Mouse (Mus musculus) CD4-positive, CD25-positive, alpha-beta regulatory T cell, adult 4 months (primary cell): ENCODE data around the gene 4930430F08Rik. TPM values are rescaled to one million over a fixed set of nuclear protein-coding genes. Genes with fewer than 3 reads are reported as not detected.
"Not testable (repeated sequence)": the region's sequence is repeated elsewhere in the genome, so short reads cannot be mapped to it uniquely, and the experiment has no call there.

Experiments used
- ATAC-seq: one replicate; pipeline ENCODE4 v1.8.0; 2017
- polyA plus RNA-seq, 2 experiments: library from polyadenylated mRNA; unstranded; fragments of 100-300 nt; shearing (Covaris generic); gene quantifications; one replicate each; pipeline ENCODE4 v1.2.1; 2017

4930430F08Rik gene
- polyA plus RNA-seq = 10 to 100 TPM; 11.3 to 14.5 TPM

GRCm38 (mm10) chr10:100590323-100590722 is at the start of gene 4930430F08Rik, which contains the start of gene 1700017N19Rik:
TSS of gene 4930430F08Rik (minus strand) at chr10:100590423.
TSS of gene 1700017N19Rik (plus strand) at chr10:100590484.
- no peak for ATAC-seq

- peak; percentile 68 for ATAC-seq
These were observed 39.7 kb upstream of the 4930430F08Rik start for GRCm38 (mm10) chr10:100629762-100630438.

- ATAC-seq = no peak
These were observed 32.3 kb upstream of the 4930430F08Rik start for GRCm38 (mm10) chr10:100622494-100622893.

GRCm38 (mm10) chr10:100620040-100620439 is 29.8 kb upstream of the 4930430F08Rik start:
- no peak for ATAC-seq

- no peak for ATAC-seq
These were observed 29.3 kb upstream of the 4930430F08Rik start for GRCm38 (mm10) chr10:100619474-100619873.

- ATAC-seq = no peak
These were observed 27.1 kb upstream of the 4930430F08Rik start for GRCm38 (mm10) chr10:100617233-100617903.

- ATAC-seq = no peak
These were observed 14.0 kb upstream of the 4930430F08Rik start for GRCm38 (mm10) chr10:100604254-100604653.

GRCm38 (mm10) chr10:100603511-100603910 is 13.3 kb upstream of the 4930430F08Rik start:
- no peak for ATAC-seq

GRCm38 (mm10) chr10:100598339-100598738 is 8.1 kb upstream of the 4930430F08Rik start:
- ATAC-seq = no peak

GRCm38 (mm10) chr10:100588932-100589388 is 1.3 kb downstream of the 4930430F08Rik start:
- peak; percentile 94 for ATAC-seq

GRCm38 (mm10) chr10:100588524-100588923 is 1.7 kb downstream of the 4930430F08Rik start:
- ATAC-seq = peak; percentile 21

GRCm38 (mm10) chr10:100584178-100584577 is 6.0 kb downstream of the 4930430F08Rik start:
- ATAC-seq = no peak

- no peak for ATAC-seq
These were observed 14.9 kb downstream of the 4930430F08Rik start for GRCm38 (mm10) chr10:100575294-100575693.

- ATAC-seq = no peak
These were observed 15.6 kb downstream of the 4930430F08Rik start for GRCm38 (mm10) chr10:100574505-100575149.

- no peak for ATAC-seq
These were observed 18.5 kb downstream of the 4930430F08Rik start for GRCm38 (mm10) chr10:100571707-100572106.

- no peak for ATAC-seq
These were observed 26.1 kb downstream of the 4930430F08Rik start for GRCm38 (mm10) chr10:100564112-100564511.

- ATAC-seq = not testable (repeated sequence)
These were observed 29.9 kb downstream of the 4930430F08Rik start for GRCm38 (mm10) chr10:100560194-100560883.

GRCm38 (mm10) chr10:100556566-100557175 is 33.6 kb downstream of the 4930430F08Rik start:
- no peak for ATAC-seq

GRCm38 (mm10) chr10:100524499-100525390 is 65.5 kb downstream of the 4930430F08Rik start:
- ATAC-seq = no peak

- no peak for ATAC-seq
These were observed 67.9 kb downstream of the 4930430F08Rik start for GRCm38 (mm10) chr10:100522330-100522729.
